Mouse (Mus musculus) intestine, postnatal 0 days (tissue): Measurements from ENCODE around the gene Ryr1. TPM values are rescaled to one million over a fixed set of nuclear protein-coding genes. Genes with fewer than 3 reads are reported as not detected.
A peak's percentile ranks its signal among the peaks of the same experiment; 100 is the strongest.

Experiments used
- ATAC-seq: fragments of 200-750 bp; cut with Nextera tagmentation; 2 replicates; pipeline ENCODE4 v1.8.0; 2017; ENCODE audit warnings: mild to moderate bottlenecking, moderate TSS enrichment, moderate library complexity
- H3K27ac ChIP-seq: fragments of 300-500 bp; sonication (generic); 2 replicates; pipeline ENCODE4 v1.5.1; 2014; ENCODE audit warnings: mild to moderate bottlenecking, low read depth, low read length, moderate library complexity
- H3K27me3 ChIP-seq: fragments of 300-500 bp; sonication (generic); replicated peaks from 2 replicates; pipeline ENCODE4 v1.6.1; 2014; ENCODE audit warnings: low read length, mixed read lengths; ENCODE audit not compliant: control insufficient read depth, insufficient read depth
- H3K36me3 ChIP-seq: fragments of 300-500 bp; sonication (generic); 2 replicates; pipeline ENCODE4 v1.6.1; 2014; ENCODE audit warnings: mild to moderate bottlenecking, moderate library complexity; ENCODE audit not compliant: control insufficient read depth, insufficient read depth
- H3K4me1 ChIP-seq: fragments of 300-500 bp; sonication (generic); replicated peaks from 2 replicates; pipeline ENCODE4 v1.6.1; 2014; ENCODE audit warnings: antibody characterized with exemption, low read length, mixed read lengths; ENCODE audit not compliant: control insufficient read depth, insufficient read depth
- H3K4me2 ChIP-seq: fragments of 300-500 bp; sonication (generic); replicated peaks from 2 replicates; pipeline ENCODE4 v1.6.1; 2014; ENCODE audit warnings: low read depth, mild to moderate bottlenecking, moderate library complexity
- H3K4me3 ChIP-seq: fragments of 300-500 bp; sonication (generic); 2 replicates; pipeline ENCODE4 v1.5.1; 2014; ENCODE audit warnings: low read depth, low read length
- H3K9ac ChIP-seq: fragments of 300-500 bp; sonication (generic); 2 replicates; pipeline ENCODE4 v1.6.1; 2014; ENCODE audit warnings: mild to moderate bottlenecking, low read depth, low read length
- H3K9me3 ChIP-seq: fragments of 300-500 bp; sonication (generic); 2 replicates; pipeline ENCODE4 v1.6.1; 2016; ENCODE audit warnings: mixed run types; ENCODE audit not compliant: control insufficient read depth
- CTCF ChIP-seq: sonication (generic); IDR thresholded peaks from 2 replicates; pipeline ENCODE4 v1.5.1; 2016; ENCODE audit warnings: low read depth, mild to moderate bottlenecking, control low read depth, antibody characterized with exemption, moderate library complexity
- WGBS: fragments of 180-500 bp; shearing (Covaris S2); extraction: QIAGEN DNeasy Blood & Tissue Kit; methylation state at CpG from one replicate; pipeline ENCODE4 v1.1.7; 2014; 5-methylcytosine and 5-hydroxymethylcytosine counted together
- polyA plus RNA-seq: library from polyadenylated mRNA; unstranded; fragments of >200 nt; fragmentation: Nextera tagmentation; extraction: Ambion mirVana; gene quantifications from 2 replicates; pipeline ENCODE4 v1.2.1, GENCODE M21; 2015

Ryr1 gene
- polyA plus RNA-seq: 0.43 and 0.63 TPM in 2 replicates

DNA sequence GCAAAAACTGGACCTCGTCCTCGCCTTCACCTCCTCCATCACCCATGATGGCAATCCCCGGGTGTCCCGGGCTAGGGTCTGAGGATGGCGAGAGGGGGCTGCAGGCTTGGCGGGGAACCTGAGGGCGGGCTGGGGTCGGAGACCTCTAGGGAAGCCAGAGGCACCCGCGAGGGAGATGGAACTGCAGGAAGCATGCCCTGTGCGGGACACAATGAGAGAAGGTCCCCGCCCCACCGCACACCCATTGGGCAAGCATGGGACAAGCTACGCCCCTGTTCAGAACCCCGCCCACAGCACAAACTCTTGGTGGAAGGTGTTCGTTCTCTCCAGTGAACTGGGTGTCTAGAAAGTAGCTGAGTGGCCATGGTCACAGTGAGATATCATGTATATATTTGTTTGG lies at the start of gene Ryr1:
Gene Ryr1 (minus strand): TSS at position 210 of the 400 bp plus-strand sequence.
- Histone ChIP-seq H3K27me3 (no peaks in the 10 kb centered on the region), H3K9me3 (no peaks in the 10 kb centered on the region), H3K4me2 (peak within 1 kb of the TSS; percentile 61), H3K4me1 (0 out of 2 replicates have a peak, but pooled peaks cover 3% of the 10 kb centered on the region), H3K9ac (no peak within 1 kb of the TSS), H3K4me3 (peak within 1 kb of the TSS; percentile 31), H3K27ac (no peak within 1 kb of the TSS), H3K36me3 (no peaks in the 10 kb centered on the region)
- 2% methylated on average over 16 of the region's 16 CpGs for WGBS
- peak; percentile 75 for ATAC-seq
- TF ChIP-seq CTCF: no peak

DNA sequence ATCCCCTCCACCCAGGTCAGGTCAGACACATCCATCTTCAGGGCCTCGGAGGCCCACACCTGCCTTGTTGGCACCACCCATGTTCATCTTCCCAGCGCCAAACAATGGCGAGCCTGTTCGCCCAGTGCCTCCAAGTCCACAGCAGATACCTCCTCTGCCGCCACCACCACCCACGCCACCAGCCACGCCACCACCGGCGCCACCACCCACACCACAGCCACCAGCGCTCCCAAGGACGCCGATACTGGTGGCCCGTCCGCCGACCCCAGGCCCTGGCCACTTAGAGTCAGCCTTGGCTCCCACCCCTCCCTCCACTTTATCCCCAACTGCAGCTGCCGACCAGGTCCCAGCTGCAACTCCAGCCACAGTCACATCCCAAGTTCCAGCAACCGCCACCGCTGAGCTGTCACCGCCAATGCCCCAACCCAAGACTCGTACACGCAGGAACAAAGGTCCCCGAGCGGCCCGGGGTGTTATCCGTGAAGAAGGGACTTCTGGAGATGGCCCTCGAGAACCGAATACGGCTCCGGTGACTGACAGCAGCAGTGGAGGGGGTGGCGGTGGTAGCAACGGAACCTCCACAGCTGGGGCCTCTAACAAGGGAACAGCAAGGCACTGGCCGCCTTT lies 47.5 kb upstream of the Ryr1 start:
- H3K4me2 ChIP-seq: no peak overlapping the region
- ATAC-seq: no peak
- WGBS: 64% methylated on average over 32 of the region's 32 CpGs
- H3K9me3 ChIP-seq: no peaks in the 10 kb centered on the region
- H3K27ac ChIP-seq: no peak overlapping the region
- no peak for TF ChIP-seq CTCF
- H3K9ac ChIP-seq: no peak overlapping the region
- peaks cover 27% of the 10 kb centered on the region for H3K27me3 ChIP-seq
- H3K4me3 ChIP-seq: no peak overlapping the region
- 0 out of 2 replicates have a peak, but pooled peaks cover 4% of the 10 kb centered on the region for H3K4me1 ChIP-seq
- peaks cover 48% of the 10 kb centered on the region for H3K36me3 ChIP-seq

DNA sequence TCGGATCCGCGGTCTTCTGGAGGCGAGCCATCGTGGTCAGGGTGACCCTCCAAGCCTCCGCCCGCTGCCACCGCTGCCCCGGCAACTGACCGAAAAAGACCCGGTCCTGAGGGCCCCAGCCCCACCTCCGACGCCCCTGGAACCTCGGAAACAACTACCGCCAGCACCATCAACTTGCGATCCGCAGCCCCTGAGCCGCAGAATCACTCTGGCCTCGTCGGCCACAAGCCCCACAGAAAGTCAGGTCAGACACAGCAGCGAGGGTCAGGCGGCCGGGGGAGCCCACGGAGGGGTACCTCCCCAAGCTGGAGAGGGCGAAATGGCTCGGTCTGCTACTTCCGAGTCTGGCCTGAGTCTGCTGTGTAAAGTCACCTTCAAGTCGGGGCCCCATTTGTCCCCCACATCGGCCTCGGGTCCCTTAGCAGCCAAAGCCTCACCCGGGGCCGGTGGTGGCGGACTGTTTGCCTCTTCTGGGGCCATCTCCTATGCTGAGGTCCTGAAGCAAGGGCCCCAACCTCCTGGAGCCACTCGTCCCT lies 46.7 kb upstream of the Ryr1 start:
- no peak overlapping the region for H3K27ac ChIP-seq
- 8% methylated on average over 34 of the region's 34 CpGs for WGBS
- H3K4me3 ChIP-seq: peak overlapping the region; percentile 53
- peak overlapping the region; percentile 4 for H3K9ac ChIP-seq
- no peaks in the 10 kb centered on the region for H3K9me3 ChIP-seq
- ATAC-seq: no peak
- peaks cover 27% of the 10 kb centered on the region for H3K27me3 ChIP-seq
- H3K36me3 ChIP-seq: peaks cover 41% of the 10 kb centered on the region
- peak overlapping the region; percentile 71 for H3K4me2 ChIP-seq
- H3K4me1 ChIP-seq: 0 out of 2 replicates have a peak, but pooled peaks cover 4% of the 10 kb centered on the region
- no peak for TF ChIP-seq CTCF

DNA sequence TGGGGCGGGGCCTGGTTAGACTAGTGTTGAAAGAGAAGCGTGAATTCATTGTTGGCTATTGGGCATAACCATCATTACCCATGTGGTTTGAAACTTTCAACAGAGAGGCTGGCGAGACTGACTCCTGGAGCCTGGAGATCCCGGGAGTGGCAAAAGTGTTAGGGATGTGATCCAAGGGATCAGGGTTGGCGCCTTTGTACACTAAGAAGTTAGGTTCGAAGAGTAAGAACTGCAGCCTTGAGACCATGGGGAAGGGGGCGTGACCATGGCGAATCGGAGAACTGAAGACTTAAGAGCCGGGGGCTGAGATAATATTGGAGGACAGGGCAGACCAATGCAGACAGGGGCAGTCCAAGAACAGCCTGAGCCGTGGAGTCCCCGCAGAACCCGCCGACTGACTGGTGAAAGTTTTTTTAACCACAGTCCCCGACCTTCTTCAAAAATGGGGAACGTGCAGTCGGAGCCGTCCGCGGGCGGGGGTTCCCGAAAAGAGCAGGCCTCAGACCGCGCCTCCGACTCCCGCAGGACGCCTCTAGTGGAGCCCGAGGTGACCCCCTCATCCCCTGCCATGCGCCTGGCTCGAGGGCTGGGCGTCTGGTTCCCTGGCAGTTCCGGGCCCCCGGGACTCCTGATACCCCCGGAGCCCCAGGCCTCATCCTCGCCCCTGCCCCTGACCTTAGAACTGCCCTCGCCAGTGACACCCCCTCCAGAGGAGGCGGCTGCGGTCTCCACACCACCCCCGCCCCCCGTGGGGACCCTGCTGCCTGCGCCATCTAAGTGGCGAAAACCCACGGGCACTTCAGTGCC lies 46.0 kb upstream of the Ryr1 start:
- no peaks in the 10 kb centered on the region for H3K9me3 ChIP-seq
- H3K27ac ChIP-seq: no peak overlapping the region
- peaks cover 35% of the 10 kb centered on the region for H3K36me3 ChIP-seq
- TF ChIP-seq CTCF: no peak
- 0 out of 2 replicates have a peak, but pooled peaks have one; percentile 32 for ATAC-seq
- H3K27me3 ChIP-seq: peaks cover 27% of the 10 kb centered on the region
- peak overlapping the region; percentile 41 for H3K9ac ChIP-seq
- H3K4me2 ChIP-seq: peak overlapping the region; percentile 71
- 0 out of 2 replicates have a peak, but pooled peaks cover 4% of the 10 kb centered on the region for H3K4me1 ChIP-seq
- peak overlapping the region; percentile 53 for H3K4me3 ChIP-seq
- WGBS: 1% methylated on average over 42 of the region's 43 CpGs

DNA sequence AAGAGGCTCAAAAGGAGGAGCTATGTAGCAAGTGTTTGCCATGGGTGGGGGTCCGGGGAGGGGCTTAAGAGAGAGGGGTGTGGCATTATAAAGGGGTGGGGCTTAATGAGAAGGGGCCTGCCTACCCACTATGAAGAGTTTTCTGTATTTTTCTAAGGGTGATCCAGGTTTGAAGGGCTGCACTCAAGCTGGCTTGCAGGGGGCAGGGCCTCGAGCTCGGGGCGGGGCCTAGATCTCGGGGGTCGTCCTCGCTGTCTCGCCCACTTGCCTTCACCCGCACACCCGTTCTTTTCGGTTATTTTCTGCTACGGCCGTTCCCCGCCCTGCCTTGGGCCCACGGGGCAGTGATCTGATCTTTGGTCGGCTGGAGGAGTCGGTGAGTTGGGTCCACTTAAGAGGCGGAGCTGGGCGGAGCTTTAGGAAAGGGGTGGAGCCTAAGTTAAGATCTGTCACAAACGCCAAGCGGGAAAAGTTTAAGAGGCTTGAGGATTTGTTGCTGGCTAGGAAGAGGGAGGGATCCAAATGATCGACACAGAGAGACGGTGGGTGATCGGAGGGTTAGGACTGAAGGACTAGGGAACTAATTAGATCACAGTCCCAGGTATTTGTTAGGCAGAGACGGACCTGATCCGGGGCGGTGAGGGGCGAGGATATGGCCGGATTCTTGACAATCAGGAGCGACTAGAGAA lies 45.2 kb upstream of the Ryr1 start, which contains the start of the genes Ggn and Spred3:
Gene Ggn (plus strand): TSS at position 145 of the 689 bp plus-strand sequence.
Gene Spred3 (minus strand): TSS at position 346 of the 689 bp plus-strand sequence.
- peak; percentile 64 for ATAC-seq
- under 1% methylated on average over 30 of the region's 30 CpGs for WGBS
- H3K36me3 ChIP-seq: peaks cover 27% of the 10 kb centered on the region

More for the DNA sequence above, 45.2 kb upstream of the Ryr1 start, which contains the start of the genes Ggn and Spred3:
- H3K27ac ChIP-seq: no peak within 1 kb of the TSS
- TF ChIP-seq CTCF: 0 out of 2 replicates have a peak, but pooled peaks have one; percentile 13
- peaks cover 27% of the 10 kb centered on the region for H3K27me3 ChIP-seq
- peak within 1 kb of the TSS; percentile 41 for H3K9ac ChIP-seq
- peak within 1 kb of the TSS; percentile 71 for H3K4me2 ChIP-seq
- H3K4me3 ChIP-seq: peak within 1 kb of the TSS; percentile 53
- H3K9me3 ChIP-seq: no peaks in the 10 kb centered on the region
- 0 out of 2 replicates have a peak, but pooled peaks cover 4% of the 10 kb centered on the region for H3K4me1 ChIP-seq
